Mouse (Mus musculus): ENCODE measurements at regions not wholly inside any gene's neighbourhood (a gene's known extent, or its start where the extent isn't known, plus 50 kb on each side); places are given as distances from the start of the nearest gene placed in this dataset.
"Not testable (repeated sequence)": the region's sequence is repeated elsewhere in the genome, so short reads cannot be mapped to it uniquely, and the experiment has no call there.

DNA sequence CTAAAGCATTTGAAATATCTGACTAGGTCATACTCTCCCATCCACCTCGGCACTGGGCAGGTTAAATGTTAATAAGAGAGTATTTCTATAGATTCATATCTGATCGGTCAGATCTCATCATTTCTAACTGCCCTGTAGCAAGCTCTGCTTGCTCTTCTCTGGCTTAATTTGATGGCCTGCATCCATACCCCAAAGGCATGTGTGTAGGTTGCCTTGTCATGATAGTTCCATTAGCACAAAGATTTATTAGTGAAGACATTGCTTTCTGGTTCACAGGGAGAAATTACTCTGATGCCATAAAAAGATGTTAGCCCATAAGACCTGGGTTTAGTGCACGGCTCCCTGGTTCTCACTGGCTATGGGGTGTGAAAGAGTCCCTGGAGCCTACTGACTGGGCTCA lies 232.3 kb downstream of the Lpin1 start:
- peak; percentile 84 for DNase-seq (ENCODE audit: extremely low read depth, low read depth, low spot score)

DNA sequence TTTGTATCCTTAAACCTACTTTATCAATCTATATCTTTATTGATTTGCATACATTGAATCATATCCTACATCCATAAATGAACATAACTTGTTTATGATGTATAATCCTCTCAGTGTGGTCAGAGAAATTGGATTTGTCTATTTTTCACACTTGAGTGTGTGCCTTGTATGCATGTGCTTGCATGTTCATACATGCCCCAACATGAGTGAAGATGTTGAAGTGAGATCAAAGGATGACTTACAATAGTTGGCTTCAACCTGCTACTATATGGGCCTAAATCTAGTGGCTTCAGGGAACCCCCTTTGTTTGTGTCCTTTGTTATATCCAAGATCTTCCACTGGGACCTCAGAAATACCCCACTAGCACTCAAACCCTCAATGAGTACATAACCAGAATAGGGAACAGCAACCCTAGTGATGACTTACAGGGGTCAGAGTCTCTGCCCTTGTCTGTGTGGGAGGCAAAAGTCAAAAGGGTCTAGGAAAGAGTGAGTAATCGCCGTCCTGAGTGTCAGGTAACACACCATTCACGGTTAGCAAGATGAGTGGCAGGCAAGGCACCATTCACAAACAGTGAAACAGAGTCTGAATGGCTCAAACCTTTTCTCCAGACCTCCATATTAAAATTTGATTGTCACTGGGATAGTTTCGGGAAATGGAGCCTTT lies 236.3 kb downstream of the Lpin1 start:
- DNase-seq (ENCODE audit: extremely low read depth, low read depth, low spot score) = no peak

DNA sequence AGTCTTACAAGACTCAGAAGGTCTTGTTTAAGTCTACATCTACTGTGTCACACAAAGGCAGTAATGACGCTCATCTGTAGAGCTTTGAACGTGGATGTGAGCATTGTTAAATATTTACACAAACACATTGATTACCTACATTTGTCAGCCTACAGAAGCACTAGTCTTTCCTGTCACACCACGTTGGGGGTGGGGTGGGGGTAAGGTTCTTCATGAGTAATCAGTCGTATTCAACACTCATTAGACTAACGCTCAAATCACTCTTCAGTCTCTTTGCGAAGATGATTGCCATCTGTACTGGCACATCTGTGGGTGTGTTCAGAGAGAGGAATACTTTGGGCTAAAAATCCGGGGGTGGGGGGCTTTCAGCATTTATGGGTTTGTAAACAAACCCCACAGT lies 240.7 kb downstream of the Lpin1 start:
- DNase-seq (ENCODE audit: extremely low read depth, low read depth, low spot score) = no peak

DNA sequence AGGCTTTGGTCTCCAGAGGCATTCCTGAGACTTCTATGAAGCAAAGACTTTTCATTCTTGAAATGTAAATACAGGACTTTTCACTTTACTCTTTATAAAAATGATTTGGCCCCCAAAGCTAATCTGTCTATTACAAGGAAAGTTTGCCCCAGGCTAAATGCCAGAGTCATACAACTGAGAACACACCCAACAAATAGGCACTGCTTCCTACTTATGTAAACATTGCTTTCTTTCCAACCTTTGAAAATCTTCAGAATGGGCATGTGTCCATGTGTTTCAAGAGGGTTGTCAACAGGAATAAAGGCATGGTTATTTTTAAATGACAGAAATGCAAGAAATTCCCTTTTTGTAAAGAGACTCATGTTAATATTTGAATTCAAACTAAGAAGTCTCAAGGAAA lies 248.4 kb downstream of the Lpin1 start:
- DNase-seq (ENCODE audit: extremely low read depth, low read depth, low spot score) = no peak

DNA sequence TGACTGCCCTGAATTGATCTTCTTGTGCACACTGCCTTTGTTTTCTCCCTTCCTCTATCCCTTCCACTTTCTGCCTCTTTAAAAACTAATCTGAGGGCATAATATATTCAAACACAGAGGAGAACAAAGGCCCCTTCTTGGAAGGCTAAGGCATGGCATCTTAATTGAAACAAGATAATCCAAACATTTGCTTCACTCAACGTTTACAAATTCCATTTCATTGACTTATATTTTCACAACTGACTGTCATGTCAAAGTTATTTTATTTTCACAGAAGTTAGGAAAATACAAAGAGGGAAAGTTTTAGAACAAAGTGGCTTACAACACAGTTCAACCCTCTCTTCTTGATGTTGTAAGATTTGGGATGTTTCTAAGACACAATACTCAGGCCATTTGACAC lies 251.9 kb downstream of the Lpin1 start:
- no peak for DNase-seq (ENCODE audit: extremely low read depth, low read depth, low spot score)

DNA sequence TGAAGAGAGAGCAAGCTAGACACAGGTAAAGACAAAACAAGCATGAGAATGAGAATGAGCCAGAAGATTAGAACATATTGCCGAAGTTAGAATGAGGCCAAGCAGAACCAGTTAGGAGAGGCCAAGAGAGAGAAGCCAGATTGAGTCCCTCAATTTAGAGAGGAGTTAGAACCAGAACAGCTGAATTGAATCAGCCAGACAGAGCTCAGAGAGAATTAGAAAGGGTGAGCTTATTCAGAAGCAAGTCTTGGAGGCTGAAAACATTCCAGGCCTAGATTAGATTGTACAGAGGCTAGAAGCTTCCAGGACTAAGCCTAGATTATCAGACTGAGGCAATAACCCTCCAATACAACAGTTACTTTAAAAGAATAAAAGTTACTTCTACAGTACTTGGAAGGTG lies 256.1 kb downstream of the Lpin1 start:
- no peak for DNase-seq (ENCODE audit: extremely low read depth, low read depth, low spot score)

DNA sequence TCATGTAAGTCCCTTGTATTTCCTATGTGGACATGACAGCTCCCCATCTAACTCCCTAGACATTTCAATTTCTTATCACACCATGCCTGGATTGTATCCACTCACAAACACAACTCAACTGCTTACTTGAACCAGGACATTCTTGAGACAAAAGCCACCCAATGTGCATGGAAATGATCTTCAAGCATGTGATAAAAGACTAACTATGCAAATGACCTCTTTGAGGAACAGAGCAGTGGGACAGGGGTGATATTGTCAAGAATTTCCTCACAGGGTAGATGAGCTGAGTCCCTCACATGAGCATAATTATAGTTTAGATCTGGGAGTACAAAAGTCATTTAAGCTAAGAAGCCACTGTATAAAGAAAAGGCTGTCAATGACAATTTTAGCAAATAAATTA lies 259.0 kb downstream of the Lpin1 start:
- no peak for DNase-seq (ENCODE audit: extremely low read depth, low read depth, low spot score)

DNA sequence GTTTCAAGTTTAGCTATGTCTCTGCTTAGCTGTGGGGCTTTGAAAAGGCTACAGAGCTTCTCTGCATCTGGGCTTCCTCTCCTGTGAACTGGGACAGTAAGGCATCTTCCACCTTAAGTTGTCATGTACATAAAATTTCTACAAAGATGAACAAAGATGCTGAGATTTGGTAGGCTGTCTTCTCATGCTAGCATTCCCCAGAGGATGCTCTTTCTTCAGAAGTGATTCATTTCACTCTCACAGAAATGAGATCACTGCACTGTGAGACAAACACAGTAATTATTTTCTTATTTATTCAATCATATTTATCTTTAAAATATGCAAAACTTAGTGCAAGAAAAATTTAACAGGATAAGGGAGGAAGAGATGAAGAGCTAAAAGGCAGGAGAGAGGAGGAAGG lies 261.5 kb downstream of the Lpin1 start:
- no peak for DNase-seq (ENCODE audit: extremely low read depth, low read depth, low spot score)

DNA sequence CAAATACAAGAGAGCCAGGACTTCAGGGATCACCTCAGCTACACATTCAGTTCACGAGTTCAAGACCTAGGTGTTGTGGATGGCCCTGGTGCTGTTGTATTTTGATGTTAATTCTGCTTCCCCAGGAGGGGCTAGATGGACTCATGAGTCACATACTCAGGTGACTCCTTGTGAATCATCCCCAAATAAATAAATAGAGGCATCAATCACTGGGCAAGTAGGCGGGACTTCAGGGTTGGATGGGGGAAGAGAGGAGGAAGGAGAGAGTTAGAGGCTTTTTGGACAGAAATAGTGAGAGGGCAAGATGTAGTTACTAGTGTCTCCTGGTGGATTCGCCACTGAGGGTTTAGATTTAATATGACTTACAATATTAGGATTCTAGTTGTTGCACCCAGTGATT lies 266.7 kb downstream of the Lpin1 start:
- DNase-seq (ENCODE audit: extremely low read depth, low read depth, low spot score) = no peak

DNA sequence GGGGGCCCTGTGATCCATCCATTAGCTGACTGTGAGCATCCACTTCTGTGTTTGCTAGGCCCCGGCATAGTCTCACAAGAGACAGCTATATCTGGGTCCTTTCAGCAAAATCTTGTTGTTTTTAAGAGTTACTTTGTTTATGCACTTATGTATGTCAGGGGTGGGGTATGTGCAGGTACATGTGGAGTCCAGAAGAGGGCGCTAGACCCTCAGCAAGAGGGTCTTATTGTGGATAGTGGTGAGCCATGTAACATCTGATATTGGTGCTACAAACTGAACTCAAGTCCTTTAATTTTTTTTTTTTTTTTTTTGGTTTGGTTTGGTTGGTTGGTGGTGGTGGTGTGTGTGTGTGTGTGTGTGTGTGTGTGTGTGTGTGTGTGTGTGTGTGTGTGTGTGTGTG lies 268.7 kb downstream of the Lpin1 start:
- DNase-seq (ENCODE audit: extremely low read depth, low read depth, low spot score) = not testable (repeated sequence)

DNA sequence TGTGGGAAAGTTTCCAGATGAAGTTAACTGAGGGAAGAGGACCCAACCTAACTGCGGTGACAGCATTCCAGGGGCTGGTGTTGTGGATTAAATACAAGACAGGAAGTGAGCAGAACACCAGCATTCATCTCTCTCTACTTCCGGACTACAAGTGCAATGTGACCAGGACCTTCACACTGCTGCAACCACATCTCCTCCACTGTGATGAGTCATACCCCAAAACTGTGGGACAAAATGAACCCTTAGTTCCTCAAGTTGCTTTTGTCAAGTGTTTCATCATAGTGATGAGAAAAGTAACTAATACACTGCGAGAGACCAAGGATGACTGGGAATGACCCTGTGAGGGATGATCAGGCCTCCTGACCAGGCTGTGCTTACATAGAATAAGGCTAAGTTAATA lies 279.3 kb downstream of the Lpin1 start:
- no peak for DNase-seq (ENCODE audit: extremely low read depth, low read depth, low spot score)

DNA sequence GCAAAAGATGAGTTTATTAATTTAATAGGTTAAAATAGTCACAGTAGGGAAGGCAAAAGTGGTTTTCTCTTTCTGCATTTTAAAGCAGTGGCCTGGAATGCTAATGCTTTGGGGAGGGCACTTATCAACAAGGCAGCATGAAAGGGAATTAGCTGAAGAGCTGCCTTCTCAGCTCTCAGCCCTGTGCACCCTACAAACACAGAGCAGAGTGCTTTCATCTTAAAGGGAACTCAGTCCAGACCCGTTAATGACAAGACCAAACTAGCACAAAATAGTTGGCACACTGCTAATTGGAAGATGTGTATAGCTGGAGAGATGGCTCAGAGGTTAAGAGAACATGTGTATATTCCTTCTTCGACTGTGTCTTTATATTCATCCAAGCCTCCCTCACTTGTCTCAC lies 281.6 kb downstream of the Lpin1 start:
- no peak for DNase-seq (ENCODE audit: extremely low read depth, low read depth, low spot score)

DNA sequence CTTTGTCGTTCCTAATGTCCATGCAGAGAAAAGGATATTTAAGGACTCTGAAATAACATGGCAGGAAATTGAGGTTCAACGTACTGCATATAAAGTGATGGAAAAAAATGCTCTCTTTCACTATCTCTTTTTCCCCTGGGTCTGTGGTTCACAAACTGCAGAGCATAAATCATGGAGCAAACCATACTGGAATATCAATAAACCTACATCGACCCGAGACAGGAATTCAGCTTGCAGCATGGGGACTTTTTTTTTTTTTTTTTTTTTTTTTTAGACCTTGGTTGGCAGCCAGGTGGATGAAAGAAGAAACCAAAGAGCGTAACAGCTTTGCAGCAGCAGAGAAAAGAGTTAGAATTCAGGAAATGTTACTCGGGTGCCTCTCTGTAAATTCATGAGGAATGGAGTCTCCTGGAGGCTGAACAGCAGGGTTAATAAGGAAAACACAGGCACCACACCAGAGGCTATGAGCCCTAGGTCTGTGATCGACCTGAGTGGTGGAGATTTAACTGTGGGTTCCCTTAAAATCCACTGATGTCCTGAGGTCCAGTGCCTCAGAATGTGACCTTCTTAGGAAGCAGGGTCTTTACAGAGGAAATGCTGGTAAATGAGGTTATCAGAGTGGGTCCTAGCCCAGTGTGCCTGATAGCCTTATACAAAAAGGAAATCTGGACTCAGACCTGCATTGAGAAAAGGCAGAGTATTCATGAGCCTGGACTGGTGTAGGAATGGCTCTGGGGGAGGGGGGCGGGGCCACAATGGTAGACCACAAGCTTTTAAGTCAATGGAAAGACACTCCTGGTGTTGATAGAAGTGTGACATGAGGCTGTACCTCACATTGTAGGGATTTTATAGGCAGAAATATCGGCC lies 290.0 kb downstream of the Lpin1 start:
- DNase-seq (ENCODE audit: extremely low read depth, low read depth, low spot score) = no peak

DNA sequence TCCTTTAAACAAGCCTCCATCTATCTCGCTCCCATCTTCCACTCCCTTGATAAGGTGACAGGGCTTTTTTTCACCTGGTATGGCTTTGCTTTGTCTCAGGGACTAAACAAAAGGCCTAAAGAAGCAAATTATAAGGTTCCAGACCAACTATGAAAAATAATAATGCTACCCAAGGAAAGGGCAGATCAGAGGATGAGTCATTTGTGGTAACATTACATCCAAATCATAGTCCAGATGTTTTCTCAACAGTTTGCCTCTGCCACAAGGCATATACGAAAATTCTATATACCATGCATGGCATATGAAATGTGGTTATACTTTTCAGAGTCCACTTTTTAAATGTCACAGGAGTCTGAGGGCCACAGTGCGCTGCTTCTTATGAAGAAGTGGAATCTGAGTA lies 302.7 kb downstream of the Lpin1 start:
- no peak for DNase-seq (ENCODE audit: extremely low read depth, low read depth, low spot score)

DNA sequence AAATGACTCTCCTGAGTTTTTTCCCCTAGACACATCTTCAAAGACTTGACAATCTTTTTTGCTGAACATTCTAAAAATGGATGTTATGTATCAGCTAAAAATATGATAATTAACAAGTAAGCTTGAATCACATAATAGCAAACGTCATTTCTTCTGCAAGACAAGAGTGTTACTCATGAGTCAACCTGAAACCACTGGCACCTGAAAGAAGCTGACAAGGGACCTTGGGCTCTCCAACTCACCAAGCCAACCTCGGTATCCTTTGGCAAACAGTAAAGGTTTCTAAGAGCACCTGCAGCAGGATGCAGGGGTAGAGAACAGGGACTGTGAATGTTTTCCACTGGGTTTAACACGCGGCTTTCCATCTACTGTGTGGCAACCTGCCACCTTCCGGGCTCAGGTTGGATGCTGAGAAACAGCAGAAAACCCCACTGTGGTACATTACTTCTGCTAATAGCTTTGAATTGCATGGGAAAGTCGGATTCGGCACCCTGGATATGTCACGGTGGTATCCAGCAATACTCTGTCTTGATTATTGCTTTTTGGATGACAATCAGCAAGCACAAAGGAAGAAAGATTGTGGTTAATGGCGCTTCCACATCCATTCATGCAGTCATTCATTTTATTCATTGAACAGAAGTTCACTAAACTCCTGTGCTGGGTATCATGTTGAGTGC lies 305.9 kb downstream of the Lpin1 start:
- no peak for DNase-seq (ENCODE audit: extremely low read depth, low read depth, low spot score)

DNA sequence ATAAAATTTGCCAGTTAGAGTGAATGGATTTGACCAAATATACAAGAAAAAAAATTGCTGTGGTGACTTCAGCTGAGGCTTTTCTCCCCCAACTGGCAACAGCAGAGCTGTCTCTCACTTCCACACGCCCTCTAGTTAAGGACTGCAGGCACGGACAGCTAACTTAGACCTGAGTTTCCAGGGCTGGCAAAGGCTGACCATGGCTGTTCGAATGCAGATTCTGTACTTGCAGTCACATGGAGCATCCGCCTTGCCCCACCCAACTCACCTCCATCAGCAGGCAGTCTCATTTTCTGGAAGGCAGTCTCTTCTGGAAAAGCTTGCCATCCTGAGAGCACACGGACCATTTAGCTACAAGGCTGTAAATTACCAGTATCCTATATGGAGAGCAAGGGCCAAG lies 325.7 kb downstream of the Lpin1 start:
- DNase-seq (ENCODE audit: extremely low read depth, low read depth, low spot score) = no peak

DNA sequence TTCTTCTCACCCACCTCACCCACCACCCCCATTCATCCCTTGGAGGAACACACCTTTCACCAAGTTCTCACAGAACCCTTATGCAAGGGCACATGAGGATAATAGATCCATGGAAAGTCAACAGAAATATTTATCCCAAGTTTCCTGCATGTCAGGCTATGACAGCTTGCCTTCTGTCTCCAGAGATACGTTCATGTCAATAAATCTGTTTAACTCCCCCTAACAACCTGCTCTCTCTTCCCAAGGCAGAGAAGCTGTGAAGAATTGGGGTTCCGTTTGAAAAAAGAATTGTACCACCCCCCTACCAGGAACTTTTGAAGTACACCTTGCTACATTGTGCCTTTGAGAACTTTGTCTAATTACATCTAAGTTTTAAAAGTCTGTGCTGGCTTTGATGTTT lies 331.6 kb downstream of the Lpin1 start:
- DNase-seq (ENCODE audit: extremely low read depth, low read depth, low spot score) = no peak

DNA sequence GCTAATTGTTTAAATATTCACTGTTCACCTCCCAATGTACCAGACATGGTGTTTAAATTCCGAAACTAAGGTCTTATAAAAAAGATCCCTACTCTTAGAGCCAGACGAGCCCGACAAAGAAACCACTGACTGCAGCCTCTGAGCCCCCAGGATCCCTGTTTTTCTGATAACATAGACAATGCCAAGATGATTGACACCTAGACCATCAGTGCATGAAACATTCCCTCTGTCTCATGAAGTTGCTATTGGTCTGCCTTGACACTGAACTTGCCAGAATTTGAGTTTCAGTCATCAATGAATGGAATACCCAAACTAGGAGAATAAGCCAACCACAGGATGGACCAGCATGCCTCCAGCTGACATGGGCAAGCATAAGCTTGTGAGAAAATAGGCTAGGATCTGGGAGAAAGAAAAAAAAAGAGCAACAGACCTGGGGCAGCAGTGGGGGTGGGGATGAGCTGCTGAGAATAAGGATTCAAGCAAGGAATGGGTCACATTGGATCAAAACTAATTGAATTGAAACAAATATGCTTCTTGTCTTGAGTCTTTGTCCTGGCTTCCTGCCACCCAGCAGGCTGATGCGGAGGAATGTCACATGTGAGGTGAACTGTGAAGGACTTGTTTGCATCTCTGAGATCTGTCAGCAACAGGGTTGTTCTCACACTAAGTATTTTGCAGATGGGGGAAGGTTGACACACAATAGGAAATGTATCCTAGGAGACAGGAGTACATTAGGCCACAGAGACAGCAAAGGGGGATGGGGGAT lies 333.0 kb downstream of the Lpin1 start:
- no peak for DNase-seq (ENCODE audit: extremely low read depth, low read depth, low spot score)

DNA sequence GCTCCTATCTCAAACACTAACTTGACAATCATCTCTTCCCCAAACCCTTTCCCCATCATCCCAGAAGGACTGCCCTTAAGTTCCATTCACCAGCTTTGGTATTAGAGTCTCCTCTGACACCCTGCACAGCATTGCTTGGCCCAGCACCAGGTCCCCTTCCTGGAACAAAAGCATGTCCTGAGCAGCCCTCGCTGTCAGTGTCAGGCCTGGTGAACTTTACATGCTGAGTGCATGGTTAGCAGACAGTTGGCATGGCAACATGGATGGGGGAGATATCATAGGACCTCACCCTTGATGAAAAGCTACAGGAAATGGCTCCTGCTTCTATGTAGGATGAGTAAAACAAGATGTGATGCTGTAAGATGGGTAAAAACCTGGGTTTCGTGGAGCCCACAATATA lies 333.6 kb downstream of the Lpin1 start:
- no peak for DNase-seq (ENCODE audit: extremely low read depth, low read depth, low spot score)

DNA sequence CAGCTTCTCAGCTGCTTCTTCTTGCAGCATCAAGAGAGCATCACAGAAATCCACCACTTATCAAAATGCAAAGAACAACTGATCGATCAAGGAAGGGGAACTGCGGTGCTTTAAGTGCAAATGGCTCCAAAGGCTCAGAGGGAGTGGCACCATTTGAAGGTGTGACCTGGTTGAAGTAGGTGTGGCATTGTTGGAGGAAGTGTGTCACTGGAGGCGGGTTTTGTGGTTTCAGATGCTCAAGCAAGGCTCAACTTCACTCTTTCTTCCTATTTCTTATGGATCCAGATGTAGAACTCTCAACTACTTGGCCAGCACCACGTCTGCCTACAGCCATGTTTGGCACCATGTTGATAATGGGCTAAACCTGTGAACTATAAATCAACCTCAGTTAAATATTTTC lies 334.5 kb downstream of the Lpin1 start:
- DNase-seq (ENCODE audit: extremely low read depth, low read depth, low spot score) = no peak

DNA sequence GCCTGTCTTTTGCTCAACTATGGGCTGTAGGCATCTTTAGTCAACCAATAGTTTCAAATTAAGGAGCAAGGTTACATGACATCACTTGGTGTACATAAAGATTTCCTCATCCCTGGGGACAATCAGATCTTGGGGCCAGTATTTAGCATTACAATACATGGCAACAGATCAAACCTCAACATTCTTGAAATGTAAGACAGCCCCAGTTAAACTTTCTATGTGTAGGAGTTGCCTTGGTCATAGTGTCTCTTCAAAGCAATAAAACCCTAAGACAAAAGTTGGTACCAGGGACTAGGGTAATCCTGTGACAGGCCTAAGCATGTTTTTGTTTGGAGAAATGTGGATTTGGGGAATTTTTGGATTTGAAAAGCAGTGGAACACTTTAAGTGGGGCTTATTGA lies 338.3 kb downstream of the Lpin1 start:
- peak; percentile 88 for DNase-seq (ENCODE audit: extremely low read depth, low read depth, low spot score)
